11 mouse cellular contexts compared by ENCODE assay signal in genomic region chrX:104013318-104013811, GRCm38 (mm10). TPM values are rescaled to one million over a fixed set of nuclear protein-coding genes. Genes with fewer than 3 reads are reported as not detected.
DNase-seq lines count a peak whose midpoint lies in the region; ATAC-seq and TF ChIP-seq lines count a peak whose summit lies in the region.
"Had no signal": no experiment of that assay in that cellular context is flagged by ENCODE, and none has a peak within 500 bp of the region (broad histone marks: within the 10 kb centered on the region; RNA-seq: fewer than 3 reads in every experiment).

No protein-coding gene starts in this region.

- H3K9me3 ChIP-seq in lung, embryonic 14.5 days (ENCODE audit: low read depth, low read length), result no peaks in the 10 kb centered on the region
- H3K9me3 ChIP-seq in kidney, postnatal 0 days (replicated peaks; ENCODE audit: low read length), result no peaks in the 10 kb centered on the region
- H3K9me3 ChIP-seq in stomach, embryonic 15.5 days, result no peaks in the 10 kb centered on the region
- H3K9me3 ChIP-seq: hindbrain, embryonic 12.5 days had no signal

- DNase-seq in lung, embryonic 14.5 days, result peak; percentile 3
- DNase-seq in lung, adult 2 months, result no peak
- peak; percentile 12 for DNase-seq in embryo, embryonic 9.5 days (ENCODE audit: extremely low spot score)
- DNase-seq in kidney, postnatal 0 days (ENCODE audit: low spot score), result peak; percentile 28
- DNase-seq in retina, embryonic 14.5 days (ENCODE audit: low spot score), result no peak
- DNase-seq in adrenal gland, postnatal 36 days, result no peak
- no peak for DNase-seq in frontal cortex, postnatal 10 days (ENCODE audit: low spot score in 2 of 2)

- no peaks in the 10 kb centered on the region for H3K4me1 ChIP-seq in lung, embryonic 14.5 days (ENCODE audit: insufficient read depth)
- no peaks in the 10 kb centered on the region for H3K4me1 ChIP-seq in lung, adult 2 months (ENCODE audit: control insufficient read depth, insufficient read depth, low read length)
- no peaks in the 10 kb centered on the region for H3K4me1 ChIP-seq in kidney, postnatal 0 days (replicated peaks; ENCODE audit: insufficient read depth, low read length)
- H3K4me1 ChIP-seq in stomach, embryonic 15.5 days, result no peaks in the 10 kb centered on the region
- H3K4me1 ChIP-seq: hindbrain, embryonic 12.5 days had no signal

- no peak for ATAC-seq in lung, embryonic 14.5 days (ENCODE audit: insufficient read depth)
- no peak for ATAC-seq in kidney, postnatal 0 days (replicated peaks; ENCODE audit: low FRiP score, low read depth)
- peak; percentile 22; the same call in 1 of the 2 replicates for ATAC-seq in stomach, embryonic 15.5 days (ENCODE audit: insufficient read depth, low FRiP score, low read depth)
- ATAC-seq: Patski had no signal

- no peaks in the 10 kb centered on the region for H3K36me3 ChIP-seq in lung, embryonic 14.5 days (ENCODE audit: insufficient read depth)
- no peaks in the 10 kb centered on the region for H3K36me3 ChIP-seq in kidney, postnatal 0 days (ENCODE audit: insufficient read depth, low read length)
- H3K36me3 ChIP-seq in stomach, embryonic 15.5 days, result no peaks in the 10 kb centered on the region
- H3K36me3 ChIP-seq: hindbrain, embryonic 12.5 days had no signal

- TF ChIP-seq CTCF in lung, embryonic 14.5 days (IDR thresholded peaks at IDR 0.05; ENCODE audit: low read depth), result no peak
- no peak for TF ChIP-seq CTCF in lung, adult 2 months (IDR thresholded peaks at IDR 0.05; ENCODE audit: insufficient read depth, low read length)
- no peak for TF ChIP-seq CTCF in kidney, postnatal 0 days (IDR thresholded peaks at IDR 0.05; ENCODE audit: low read depth)

- TF ChIP-seq POLR2A in lung, adult 2 months (IDR thresholded peaks at IDR 0.05; ENCODE audit: borderline replicate concordance, extremely low read depth, low read depth, low read length), result no peak

- H3K4me2 ChIP-seq in lung, embryonic 14.5 days, result no peak overlapping the region
- H3K4me2 ChIP-seq in kidney, postnatal 0 days (ENCODE audit: low read length), result no peak overlapping the region
- no peak overlapping the region for H3K4me2 ChIP-seq in stomach, embryonic 15.5 days
- H3K4me2 ChIP-seq: hindbrain, embryonic 12.5 days had no signal

- no peak overlapping the region for H3K4me3 ChIP-seq in lung, embryonic 14.5 days (ENCODE audit: low read depth, low read length)
- H3K4me3 ChIP-seq in lung, adult 2 months (replicated peaks; ENCODE audit: extremely low read depth, low read depth, low read length), result no peak overlapping the region
- no peak overlapping the region for H3K4me3 ChIP-seq in kidney, postnatal 0 days (replicated peaks; ENCODE audit: low read depth, low read length)
- no peak overlapping the region for H3K4me3 ChIP-seq in stomach, embryonic 15.5 days (replicated peaks)
- H3K4me3 ChIP-seq: hindbrain, embryonic 12.5 days; myocyte had no signal

- no peak overlapping the region for H3K9ac ChIP-seq in lung, embryonic 14.5 days
- no peak overlapping the region for H3K9ac ChIP-seq in kidney, postnatal 0 days (ENCODE audit: low read depth, low read length)
- no peak overlapping the region for H3K9ac ChIP-seq in stomach, embryonic 15.5 days
- H3K9ac ChIP-seq: hindbrain, embryonic 12.5 days had no signal

- WGBS in lung, embryonic 14.5 days, result 28% methylated on average over 4 of the region's 4 CpGs
- 51% methylated on average over 4 of the region's 4 CpGs for WGBS in lung, adult 2 months
- WGBS in kidney, postnatal 0 days, result 52% methylated on average over 4 of the region's 4 CpGs
- 45% methylated on average over 4 of the region's 4 CpGs for WGBS in stomach, embryonic 15.5 days

- no peak overlapping the region for H3K27ac ChIP-seq in lung, embryonic 14.5 days (ENCODE audit: low read depth)
- H3K27ac ChIP-seq in kidney, postnatal 0 days, result no peak overlapping the region; the same call in 1 of the 2 replicates
- H3K27ac ChIP-seq in stomach, embryonic 15.5 days, result no peak overlapping the region
- H3K27ac ChIP-seq: hindbrain, embryonic 12.5 days had no signal

- H3K27me3 ChIP-seq in lung, embryonic 14.5 days (ENCODE audit: insufficient read depth, low read length), result no peaks in the 10 kb centered on the region
- H3K27me3 ChIP-seq in kidney, postnatal 0 days (ENCODE audit: insufficient read depth, low read length), result no peaks in the 10 kb centered on the region
- H3K27me3 ChIP-seq in stomach, embryonic 15.5 days (replicated peaks), result no peaks in the 10 kb centered on the region

RNA-seq across cellular contexts. Expression of gene Rlim, which starts 32.3 kb away (rescaled TPM):
- polyA plus RNA-seq in lung, embryonic 14.5 days (2014; fragmentation: Nextera tagmentation; extraction: Ambion mirVana), result 52.7 and 53.9 TPM in 2 replicates
- polyA plus RNA-seq in lung, adult 2 months (2012; rRNA removed), result 4.1 and 7.3 TPM in 2 replicates
- 19.1 and 21.0 TPM in 2 replicates for polyA plus RNA-seq in kidney, postnatal 0 days (2015; fragmentation: Nextera tagmentation; extraction: Ambion mirVana)
- 30.6 and 34.3 TPM in 2 replicates for polyA plus RNA-seq in stomach, embryonic 15.5 days (2015; fragmentation: Nextera tagmentation; extraction: Ambion mirVana)
- 10 to 100 TPM; 65.5 to 67.6 TPM for total RNA-seq in adrenal gland, postnatal 36 days (2021)

Comparison
In these comparisons a context has a peak if more than half of its experiments do, and no peak if none do; other contexts are left out.
1. DNase-seq: peak in lung, embryonic 14.5 days (single experiment), embryo, embryonic 9.5 days (single experiment) and kidney, postnatal 0 days (single experiment); none in lung, adult 2 months (single experiment), retina, embryonic 14.5 days (single experiment), adrenal gland, postnatal 36 days (0 of 2) and frontal cortex, postnatal 10 days (0 of 2).